Mouse (Mus musculus): ENCODE results near the gene Pink1.

The Pink1 gene

DNA sequence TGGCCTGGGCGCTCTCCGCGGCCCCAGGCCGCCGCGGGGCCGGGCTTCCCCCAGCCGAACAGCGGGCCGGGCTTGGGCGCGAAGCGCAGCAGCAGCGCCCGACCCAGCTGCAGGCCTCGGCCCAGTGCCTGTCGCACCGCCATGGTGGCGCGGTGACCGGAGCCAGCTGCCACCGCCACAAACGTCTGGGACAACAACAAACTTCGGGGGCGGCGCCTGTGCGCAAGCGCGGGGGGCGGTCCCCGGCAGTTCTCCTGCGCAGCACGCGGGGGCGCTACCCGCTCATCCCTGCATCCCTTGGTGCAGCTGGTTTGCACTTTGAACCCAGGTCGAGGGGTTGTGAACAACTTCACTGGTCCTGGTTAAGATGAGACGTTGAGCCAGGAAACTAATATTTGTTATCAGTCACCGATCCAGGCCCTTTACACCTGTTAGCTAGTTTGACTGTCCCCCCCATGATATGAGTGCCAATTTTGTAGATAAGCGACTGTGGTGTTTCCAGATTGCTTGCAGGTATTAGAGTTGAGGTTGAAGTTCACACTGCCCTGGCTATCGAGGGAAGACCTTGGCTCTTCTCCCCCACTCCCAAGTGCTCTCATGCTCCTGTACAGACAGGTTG, at the start of gene Pink1:
Gene Pink1 (minus strand): TSS at position 231 of the 619 bp plus-strand sequence.
- peak; percentile 68 for DNase-seq (ENCODE audit: low read depth, low spot score)

DNA sequence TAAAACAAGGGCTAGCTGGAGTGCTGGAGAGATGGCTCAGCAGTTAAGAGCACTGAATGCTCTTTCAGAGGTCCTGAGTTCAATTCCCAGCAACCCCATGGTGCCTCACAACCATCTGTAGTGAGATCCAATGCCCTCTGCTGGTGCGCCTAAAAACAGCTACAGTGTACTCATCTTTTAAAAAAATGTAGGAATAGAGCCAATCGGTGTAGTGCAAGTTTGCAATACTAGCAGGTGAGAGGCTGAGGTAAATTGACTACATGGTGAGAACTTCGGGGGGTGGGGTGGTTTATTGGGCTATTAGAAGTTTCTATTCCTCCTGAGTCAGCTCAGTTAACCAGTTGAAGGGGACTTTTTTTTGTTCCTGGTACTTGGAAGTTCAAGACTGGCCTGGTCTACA, 49.0 kb upstream of the Pink1 start:
- no peak for DNase-seq (ENCODE audit: low read depth, low spot score)

DNA sequence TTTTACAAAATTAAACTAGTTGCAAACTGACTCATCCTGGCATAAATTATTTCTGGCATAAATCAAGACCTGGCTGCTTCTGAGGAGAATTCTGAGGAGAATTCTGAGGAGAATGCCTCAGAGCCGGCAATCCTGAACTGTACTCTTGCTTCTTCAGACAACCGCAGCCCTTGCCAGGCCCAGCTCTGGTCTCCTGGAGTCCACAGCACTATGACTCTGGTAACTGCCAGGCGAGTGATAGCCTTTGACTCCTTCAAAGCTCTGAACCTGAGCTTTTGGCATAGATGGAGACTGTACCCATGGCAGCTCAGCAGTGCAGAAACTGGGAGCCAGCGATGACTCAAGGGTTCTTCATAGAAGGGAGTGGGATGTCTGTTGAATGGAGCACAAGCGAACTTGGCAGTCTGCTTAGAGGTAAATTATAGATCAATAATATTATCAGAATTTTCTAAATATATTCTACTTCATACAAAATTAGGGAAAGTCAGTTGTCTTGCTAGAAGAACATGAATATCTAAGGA, 44.9 kb upstream of the Pink1 start:
- no peak for DNase-seq (ENCODE audit: low read depth, low spot score)

DNA sequence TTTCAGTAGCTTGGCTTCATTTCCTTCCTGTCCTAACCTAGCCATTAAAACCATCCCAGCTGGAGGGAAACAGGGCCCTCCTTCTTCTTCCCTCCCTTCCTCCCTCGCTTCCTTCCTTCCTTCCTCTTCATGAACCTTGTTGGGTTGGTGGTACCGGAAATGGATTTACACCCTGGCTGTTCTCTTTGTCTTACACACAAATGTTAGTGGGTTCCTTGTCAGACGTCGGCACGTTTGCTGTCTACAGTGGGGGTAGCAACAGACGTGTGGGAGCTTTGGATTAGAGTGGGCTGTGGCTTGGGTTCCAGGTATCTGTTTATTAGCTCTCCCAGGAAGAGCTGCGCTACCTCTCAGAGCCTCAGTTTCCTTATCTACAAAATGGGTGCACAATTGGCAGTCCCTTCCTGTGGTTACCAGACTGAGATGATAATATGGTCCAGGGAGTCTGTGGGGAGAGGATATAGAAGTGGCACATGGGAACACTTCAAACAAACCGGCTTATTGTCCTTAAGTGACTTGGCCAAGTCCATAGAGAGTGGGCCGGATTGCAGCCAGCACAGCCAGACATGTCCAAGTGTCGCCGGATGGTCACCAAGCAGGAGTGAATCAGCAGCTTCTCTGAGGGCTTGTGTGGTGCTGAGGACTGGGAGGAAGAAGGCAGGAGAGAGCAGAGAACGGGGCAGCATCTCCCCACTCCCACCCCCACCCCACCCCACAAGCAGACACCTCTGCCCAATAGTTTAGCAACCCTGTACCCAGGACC, 42.6 kb upstream of the Pink1 start:
- no peak for DNase-seq (ENCODE audit: low read depth, low spot score)

DNA sequence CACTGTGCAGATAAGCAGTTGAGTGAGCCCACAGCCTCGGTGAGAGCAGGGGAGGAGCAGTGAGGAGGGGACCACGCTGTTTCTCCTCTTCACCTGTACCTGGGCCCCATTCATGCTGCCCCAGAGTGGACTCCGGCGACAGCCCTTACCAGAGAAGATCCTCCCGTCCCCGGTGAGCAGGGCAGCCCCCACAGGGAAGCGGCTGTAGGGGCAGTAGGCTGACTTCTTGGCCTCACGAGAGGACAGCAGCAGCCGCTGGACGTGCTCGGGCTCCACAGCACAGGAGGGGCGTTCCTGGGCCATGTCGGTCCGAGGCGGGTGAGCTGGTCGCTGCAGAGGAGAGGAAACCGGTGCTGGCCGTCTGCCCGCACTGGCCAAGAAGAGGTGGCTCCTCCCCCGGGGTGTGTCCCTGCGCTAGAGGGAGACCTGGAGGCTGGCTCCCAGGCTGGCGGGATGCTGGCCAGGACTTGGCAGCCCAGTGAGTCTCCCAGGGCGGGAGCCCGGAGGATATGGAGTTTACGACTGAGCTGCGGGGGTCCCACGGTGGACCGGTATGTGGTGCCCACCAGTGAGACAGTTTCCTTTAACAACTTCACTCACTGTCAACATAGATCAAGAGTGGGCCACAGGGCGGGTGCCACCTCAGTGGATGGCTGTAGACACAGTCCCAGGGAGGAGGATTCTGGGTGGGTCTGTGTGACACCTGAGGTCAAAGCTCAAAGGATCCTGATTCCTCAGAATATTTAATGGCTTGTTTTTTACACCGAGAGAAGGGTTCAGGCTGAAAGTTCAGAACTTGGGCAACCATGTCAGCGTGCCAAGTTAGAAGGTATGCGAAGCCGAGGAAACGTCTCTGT, 41.8 kb upstream of the Pink1 start, which contains the start of gene Cda:
Gene Cda (minus strand): TSS at position 352 of the 857 bp plus-strand sequence.
- no peak for DNase-seq (ENCODE audit: low read depth, low spot score)

DNA sequence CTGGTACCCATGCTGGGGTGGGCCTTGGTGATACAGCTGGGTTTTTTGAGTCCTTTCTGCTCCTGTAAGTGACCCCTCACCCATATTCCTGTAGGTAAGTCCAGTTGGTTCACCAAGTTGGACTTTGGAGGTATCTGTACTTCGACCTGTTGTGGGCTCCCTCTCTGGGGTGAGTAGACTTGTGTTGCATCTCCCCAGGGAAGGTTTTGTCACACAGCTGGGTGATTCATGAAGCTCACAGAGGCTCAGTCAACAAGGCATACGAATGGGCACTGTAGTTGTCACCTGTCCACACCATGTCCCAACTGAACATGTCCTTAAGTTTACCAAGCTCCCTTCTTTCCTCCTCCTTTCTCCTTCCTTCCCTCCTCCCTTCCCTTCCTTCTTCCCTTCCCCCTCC, 40.5 kb upstream of the Pink1 start:
- no peak for DNase-seq (ENCODE audit: low read depth, low spot score)

DNA sequence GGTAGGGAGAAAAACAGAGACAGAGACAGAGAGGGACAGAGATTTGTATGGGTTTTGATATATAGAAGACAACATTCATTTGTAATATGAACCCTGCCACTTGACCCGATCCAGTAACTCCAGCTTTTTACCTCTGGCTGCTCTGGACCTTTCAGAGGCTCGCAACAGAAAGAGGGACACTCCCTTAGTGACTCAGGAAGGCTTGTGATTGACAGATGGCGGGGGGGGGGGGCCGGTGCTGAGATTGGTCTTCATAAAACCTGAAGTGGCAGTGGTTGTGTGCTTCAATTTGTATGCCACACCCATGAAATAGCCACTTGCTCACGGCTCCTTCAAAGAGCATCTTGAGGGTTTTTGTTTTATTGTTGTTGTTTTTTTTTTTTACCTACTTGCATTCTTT, 37.4 kb upstream of the Pink1 start:
- no peak for DNase-seq (ENCODE audit: low read depth, low spot score)

DNA sequence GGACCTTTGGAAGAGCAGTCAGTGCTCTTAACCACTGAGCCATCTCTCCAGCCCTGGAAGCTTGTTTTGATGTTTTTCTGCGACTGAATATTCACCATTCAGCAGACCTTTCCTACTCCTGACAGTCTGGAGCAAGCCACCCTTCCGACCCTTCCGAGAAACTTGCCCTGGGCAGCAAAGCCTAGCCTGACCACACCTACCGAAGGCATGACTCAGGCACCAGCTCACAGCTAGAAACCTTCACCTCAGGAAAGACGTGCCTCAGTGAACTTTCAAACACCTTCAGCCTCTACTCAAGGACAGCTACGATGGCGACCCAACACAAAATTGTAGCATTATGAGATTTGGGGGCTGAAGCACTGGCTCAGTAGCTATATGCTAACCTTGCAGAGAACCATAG, 36.8 kb upstream of the Pink1 start:
- no peak for DNase-seq (ENCODE audit: low read depth, low spot score)

DNA sequence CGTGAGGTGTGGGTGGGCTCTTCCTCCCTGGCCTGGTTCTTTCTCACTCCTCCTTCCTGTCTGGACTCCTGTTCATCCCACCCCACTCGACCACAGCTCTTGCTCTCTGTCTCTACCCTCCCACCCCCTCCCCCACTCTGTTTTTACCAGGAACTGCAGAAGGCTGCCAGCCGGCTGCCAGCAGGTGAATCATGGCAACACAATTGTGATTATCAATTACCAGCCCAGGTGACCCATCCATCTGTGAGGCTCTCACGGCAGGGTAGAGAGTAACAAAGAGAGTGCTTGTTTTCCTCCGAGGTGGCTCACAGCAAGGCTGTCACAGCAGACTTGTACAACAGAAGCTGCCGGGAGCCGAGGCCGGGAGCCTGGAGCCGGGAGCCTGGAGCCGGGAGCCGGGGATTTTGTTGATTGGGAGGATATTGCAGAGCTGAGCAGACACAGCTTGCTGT, 35.3 kb upstream of the Pink1 start:
- no peak for DNase-seq (ENCODE audit: low read depth, low spot score)

DNA sequence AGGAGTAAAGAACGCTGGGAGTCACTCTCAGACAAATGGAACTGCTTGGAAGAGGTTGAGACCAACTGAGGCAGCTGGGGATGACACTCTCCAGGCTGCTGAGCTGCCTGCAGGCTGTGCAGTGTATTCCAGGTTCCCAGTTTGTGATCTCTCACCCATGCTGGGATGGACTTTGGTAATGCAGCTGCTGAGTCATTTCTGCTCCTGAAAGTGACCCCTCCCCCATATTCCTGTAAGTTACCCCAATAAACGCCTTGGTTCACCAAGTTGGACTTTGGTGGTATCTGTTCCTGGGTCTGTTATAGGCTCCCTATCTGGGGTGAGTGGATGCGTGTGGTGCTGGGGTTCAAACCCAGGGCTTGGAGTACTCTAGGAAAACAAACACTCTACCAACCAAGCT, 32.1 kb upstream of the Pink1 start:
- no peak for DNase-seq (ENCODE audit: low read depth, low spot score)

DNA sequence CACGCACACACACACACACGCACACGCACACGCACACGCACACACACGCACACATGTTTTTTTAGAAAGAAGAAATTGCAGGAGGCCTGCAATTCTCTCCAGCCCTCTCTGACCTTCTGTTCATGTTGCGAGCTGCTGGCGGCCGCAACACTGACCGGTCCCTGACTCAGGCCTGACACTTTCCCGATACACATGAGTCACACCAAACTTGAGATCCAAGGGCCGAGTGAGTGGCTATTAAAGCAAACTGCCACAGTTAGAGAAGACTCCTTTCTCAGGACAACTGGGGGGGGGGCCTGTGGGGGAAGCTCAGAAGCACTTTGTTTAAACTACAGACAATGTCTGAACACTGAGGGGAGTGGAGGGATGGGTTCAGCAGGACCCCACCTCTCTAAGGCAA, 30.4 kb upstream of the Pink1 start:
- no peak for DNase-seq (ENCODE audit: low read depth, low spot score)

DNA sequence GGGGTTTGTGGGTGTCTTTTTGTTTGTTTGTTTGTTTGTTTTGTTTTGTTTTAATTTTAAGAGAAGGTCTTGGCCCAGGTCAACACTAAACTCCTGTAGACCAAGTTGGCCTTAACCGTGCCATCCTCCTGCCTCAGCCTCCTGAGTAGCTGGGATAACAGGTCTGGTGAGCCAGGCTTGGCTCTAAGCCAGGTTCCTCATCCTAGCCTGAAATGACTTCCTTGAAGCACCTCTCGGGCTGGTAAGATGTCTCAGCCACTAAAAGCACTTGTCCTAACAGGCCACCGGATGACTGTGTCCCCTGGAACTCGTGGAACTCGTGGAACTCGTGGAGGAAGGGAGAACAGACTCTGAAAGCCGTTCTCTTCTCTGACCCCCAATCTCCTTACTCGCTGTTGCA, 30.0 kb upstream of the Pink1 start:
- DNase-seq (ENCODE audit: low read depth, low spot score), result no peak

DNA sequence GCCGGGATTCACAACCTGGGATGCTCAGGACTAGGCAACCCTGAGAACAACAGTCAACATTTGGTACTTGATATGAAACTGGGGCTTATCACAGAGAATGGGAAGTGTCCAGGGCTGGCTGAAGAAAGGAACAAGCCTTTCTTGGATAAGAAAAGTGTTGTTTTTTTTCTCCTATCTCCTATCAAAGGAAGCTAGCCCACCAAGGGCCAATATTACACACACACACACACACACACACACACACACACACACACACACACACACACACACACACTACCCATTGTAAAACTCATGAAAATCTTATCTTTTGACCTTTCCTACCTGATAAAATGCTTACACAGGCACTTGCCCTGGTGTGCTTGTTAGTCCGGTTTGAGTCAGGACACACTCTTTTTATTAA, 29.4 kb upstream of the Pink1 start:
- no peak for DNase-seq (ENCODE audit: low read depth, low spot score)

DNA sequence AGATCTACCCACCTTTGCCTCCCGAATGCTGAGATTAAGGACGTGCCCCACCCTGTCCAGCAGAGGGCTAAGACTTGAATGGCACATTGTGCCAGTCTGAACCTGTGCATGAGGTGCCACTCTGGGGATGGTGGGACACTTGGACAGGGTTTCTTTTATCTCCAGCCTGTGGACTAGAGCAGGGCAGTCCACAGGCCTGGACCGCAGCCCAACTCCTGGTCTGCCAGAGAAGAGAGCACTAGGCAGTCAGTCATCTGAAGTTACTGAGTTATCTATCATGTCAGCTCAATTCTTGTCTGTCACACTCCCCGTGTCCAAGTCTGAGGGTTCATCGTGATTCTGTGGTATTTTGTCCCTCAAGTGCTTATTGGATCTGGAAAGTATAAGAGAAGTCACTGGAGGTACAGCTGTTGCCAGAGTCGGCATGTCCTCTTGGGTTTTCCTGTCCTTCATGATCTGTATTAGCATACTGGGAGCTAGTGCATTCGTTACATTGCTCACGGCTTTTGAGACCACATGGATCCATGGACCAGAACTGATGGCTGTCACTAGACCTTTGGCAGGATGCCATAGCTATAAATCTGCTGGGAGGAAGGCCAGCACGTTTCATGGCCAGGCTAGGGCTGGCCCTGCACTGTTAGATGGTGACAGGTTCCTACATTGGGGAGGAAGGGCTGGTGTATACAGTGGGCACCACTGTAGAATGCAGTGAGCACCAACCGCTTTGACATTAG, 27.5 kb upstream of the Pink1 start:
- DNase-seq (ENCODE audit: low read depth, low spot score), result no peak

DNA sequence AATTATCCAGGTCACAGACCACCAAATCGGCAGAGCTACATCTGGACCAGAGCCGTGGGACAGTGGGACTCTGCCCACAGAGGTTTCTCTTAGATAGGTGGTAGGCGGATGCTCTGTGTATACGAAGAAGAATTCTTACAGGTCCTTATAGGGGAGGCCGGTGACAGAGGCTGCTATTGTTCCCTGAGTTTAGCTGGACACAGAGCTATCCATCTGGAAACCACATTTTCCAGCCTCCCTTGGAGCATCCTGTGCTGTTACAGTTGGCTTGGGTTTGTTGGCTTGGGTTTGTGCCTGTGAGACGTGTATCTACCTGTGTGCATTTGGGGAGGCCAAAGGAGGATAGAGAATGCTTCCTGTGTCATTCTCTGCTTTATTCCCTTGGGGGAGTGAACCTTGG, 26.6 kb upstream of the Pink1 start:
- DNase-seq (ENCODE audit: low read depth, low spot score), result no peak

DNA sequence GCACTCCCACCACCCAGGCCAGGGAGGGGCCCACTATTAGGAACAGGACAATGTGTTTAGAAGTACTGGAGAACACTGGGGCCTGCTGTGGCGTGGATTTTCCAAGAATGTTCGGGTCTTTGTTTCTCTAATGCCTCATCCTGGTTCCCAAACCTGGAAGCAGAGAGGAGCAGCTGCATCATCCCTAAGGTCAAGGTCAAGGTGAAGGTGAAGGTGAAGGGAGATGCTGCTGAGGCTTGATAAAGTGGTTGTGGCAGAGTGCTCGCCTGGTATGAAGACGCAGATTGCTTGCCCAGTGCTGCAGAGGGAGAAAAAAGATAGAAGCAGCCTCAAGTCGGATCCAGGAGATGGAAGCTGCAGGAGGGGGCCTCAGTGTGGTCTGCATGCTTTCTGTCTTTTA, 25.7 kb upstream of the Pink1 start:
- DNase-seq (ENCODE audit: low read depth, low spot score), result no peak

DNA sequence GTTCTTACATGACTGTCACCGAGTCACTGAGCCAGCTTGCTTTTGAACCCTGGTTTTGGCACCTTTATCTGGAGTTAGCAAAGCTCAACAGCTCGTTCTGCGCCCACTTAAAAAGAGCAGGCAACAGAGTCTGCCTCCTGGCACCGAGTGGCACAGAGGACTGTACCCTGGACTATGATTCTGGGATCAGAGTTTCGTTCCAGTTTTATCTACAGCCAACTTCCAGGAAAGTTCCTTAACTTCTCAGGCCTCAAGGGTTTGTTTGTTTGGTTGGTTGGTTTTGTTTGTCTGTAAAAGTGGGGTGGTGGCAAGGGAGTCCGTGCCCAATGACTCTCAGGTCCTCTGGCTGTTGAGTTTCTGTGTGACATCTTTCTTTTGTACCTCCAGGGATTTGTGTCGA, 22.6 kb upstream of the Pink1 start:
- no peak for DNase-seq (ENCODE audit: low read depth, low spot score)

DNA sequence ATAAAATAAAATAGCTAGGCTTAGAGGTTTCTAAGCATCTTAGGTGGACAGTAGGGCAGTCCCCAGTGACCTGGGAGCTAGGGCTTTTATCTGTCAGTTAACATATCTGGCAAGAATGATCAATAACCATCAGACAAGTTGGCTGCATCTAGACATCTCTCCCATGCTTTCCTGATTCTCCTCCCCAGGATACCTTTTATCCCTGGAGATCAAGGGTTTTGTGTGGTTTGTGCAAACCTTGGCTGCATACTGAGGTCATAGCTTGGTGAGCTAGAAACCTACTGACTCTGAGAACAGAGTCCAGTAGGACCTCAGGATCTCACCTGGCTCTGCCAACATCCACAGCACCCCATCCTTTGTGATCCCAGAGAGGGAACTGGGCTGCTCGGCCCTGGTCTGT, 21.2 kb upstream of the Pink1 start:
- DNase-seq (ENCODE audit: low read depth, low spot score), result no peak

DNA sequence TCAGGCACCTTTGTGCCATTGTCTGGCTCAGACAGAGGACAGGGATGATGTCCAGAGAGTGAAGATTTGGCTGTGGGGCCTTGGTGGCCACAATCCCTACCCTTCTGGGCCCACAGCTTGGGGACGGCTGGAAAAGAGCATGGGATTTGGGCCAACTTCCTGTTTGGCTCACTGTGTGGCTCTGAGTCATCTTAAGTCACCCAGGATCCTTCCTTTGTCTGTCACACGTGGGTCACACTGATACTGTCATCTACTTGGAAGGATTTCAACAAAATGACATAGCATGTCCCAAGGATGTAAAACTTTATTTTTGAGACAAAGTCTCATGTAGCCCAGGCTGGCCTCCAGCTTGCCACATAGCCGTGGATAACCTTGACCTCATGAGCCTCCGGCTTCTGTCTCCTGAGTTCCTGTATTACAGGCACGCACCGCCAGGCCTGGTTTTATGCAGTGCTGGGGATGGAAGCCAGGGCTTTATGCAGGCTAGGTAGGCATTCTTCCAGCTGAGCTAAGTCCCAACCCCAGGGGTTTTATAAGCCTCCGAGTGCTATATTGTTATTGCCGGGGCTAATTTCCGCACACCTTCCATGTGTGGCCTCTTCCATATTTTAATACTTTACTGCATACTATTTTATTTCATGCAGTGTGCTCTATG, 18.9 kb upstream of the Pink1 start:
- no peak for DNase-seq (ENCODE audit: low read depth, low spot score)

DNA sequence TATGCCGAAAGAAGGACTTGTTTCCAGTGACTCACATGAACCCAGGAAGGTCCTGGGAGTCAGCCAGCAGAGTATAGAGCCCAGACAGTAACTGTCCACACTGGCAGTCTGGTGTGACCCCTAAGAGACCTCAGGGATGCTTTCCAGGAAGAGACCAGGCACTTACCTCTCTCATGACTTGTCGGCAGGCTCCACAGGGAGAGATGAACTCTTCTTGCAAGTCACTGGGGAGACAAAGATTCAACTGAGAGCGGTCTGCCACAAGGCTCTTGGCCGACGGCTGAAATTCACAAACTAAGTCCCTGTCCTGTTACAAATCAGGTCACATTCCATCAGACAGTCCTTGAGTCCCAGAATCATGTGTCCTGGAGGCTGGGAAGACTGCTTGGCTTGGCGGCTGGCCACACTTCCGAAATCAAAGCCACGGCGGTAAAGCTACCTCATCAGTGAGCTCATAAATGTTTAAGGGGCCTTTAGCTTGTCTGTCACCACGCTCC, 17.3 kb upstream of the Pink1 start:
- DNase-seq (ENCODE audit: low read depth, low spot score), result no peak

DNA sequence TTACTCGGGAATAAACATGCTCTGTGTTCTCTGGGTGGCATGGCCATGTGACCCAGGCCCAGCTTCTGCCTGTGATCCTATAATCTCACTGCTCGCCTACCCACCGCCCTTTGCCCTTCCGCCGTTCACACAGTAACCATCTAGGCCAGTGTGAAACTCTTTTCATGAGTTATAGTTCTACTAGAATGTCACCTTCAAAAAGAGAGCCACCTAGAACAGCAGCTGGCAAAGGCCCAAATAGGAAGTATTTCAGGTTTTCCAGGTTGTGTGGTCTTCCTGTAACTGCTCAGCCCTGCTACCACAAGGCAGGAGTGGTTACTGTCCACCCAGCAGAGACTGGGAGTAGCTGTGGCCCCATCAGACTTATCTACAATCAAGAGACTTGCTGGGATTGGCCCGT, 16.7 kb upstream of the Pink1 start:
- DNase-seq (ENCODE audit: low read depth, low spot score), result no peak

All from WW6 (cell line).